23 mouse cellular contexts compared by ENCODE assay signal in genomic region chr4:156004109-156004508, GRCm38 (mm10). TPM values are rescaled to one million over a fixed set of nuclear protein-coding genes. Genes with fewer than 3 reads are reported as not detected.
DNase-seq lines count a peak whose midpoint lies in the region; ATAC-seq and TF ChIP-seq lines count a peak whose summit lies in the region.
"Had no signal": no experiment of that assay in that cellular context is flagged by ENCODE, and none has a peak within 500 bp of the region (broad histone marks: within the 10 kb centered on the region; RNA-seq: fewer than 3 reads in every experiment).

No protein-coding gene starts in this region.

- no peak for TF ChIP-seq CTCF in spleen, adult 2 months (IDR thresholded peaks at IDR 0.05; ENCODE audit: extremely low read depth, insufficient read depth, insufficient read length, insufficient replicate concordance)

- H3K27ac ChIP-seq in spleen, adult 2 months (ENCODE audit: insufficient read depth, low read length) = peak overlapping the region; percentile 38; the same call in 1 of the 2 replicates
- H3K27ac ChIP-seq: gastrocnemius, adult 2 months; hindbrain, embryonic 10.5 days; hindbrain, embryonic 13.5 days had no signal

- peak; percentile 86 for ATAC-seq in CD4-positive, CD25-positive, alpha-beta regulatory T cell, adult 4 months
- ATAC-seq: forebrain, embryonic 14.5 days; forebrain, postnatal 0 days; hindbrain, embryonic 16.5 days had no signal

- DNase-seq in spleen, adult 2 months (ENCODE audit: low read depth in 1 of 2, low spot score in 2 of 2) = peak in 1 of 2 experiments; percentile 31
- no peak for DNase-seq in spleen, adult 18-20 months
- DNase-seq in induced T-regulatory cell, adult 2 months (ENCODE audit: low read depth) = peak; percentile 82
- no peak for DNase-seq in kidney, adult 11 months
- no peak for DNase-seq in lung, adult 18-20 months
- no peak for DNase-seq in cerebellum, adult 9-11 months
- DNase-seq: adrenal gland, adult 2 months; adrenal gland, postnatal 14 days; cerebellum, adult 11 months; cerebellum, adult 2 months; cerebellum, postnatal 10 days; cerebellum, postnatal 36 days; embryo, embryonic 11 days; forebrain, postnatal 0 days; gastrocnemius, adult 2 months; gastrocnemius, postnatal 14 days; heart, adult 11 months; heart, postnatal 36 days had no signal

- no peak overlapping the region for H3K4me3 ChIP-seq in spleen, adult 2 months (ENCODE audit: extremely low read depth, insufficient read depth, insufficient read length)
- H3K4me3 ChIP-seq: gastrocnemius, adult 2 months; hindbrain, embryonic 10.5 days; hindbrain, embryonic 13.5 days had no signal

- no peaks in the 10 kb centered on the region for H3K27me3 ChIP-seq in spleen, adult 2 months (ENCODE audit: control insufficient read depth, insufficient read depth, low read length)
- H3K27me3 ChIP-seq: hindbrain, embryonic 13.5 days had no signal

- no peaks in the 10 kb centered on the region for H3K4me1 ChIP-seq in spleen, adult 2 months (ENCODE audit: control insufficient read depth, insufficient read depth, insufficient read length)
- H3K4me1 ChIP-seq: hindbrain, embryonic 10.5 days; hindbrain, embryonic 13.5 days had no signal

- peaks cover 63% of the 10 kb centered on the region for H3K36me3 ChIP-seq in spleen, adult 2 months (ENCODE audit: control insufficient read depth, insufficient read depth, low read length)

- 84% methylated on average over 3 of the region's 3 CpGs for WGBS in spleen, adult 2 months

- TF ChIP-seq POLR2A in spleen, adult 2 months (IDR thresholded peaks at IDR 0.05; ENCODE audit: low read depth, low read length) = no peak

RNA-seq across cellular contexts. Expression of gene Tnfrsf4, which starts 9.5 kb away (rescaled TPM):
- polyA plus RNA-seq in spleen, adult 2 months (2012; rRNA removed) = 20.7 and 34.3 TPM in 2 replicates
- 1,000 to 10,000 TPM; 1,065 to 1,393 TPM for polyA plus RNA-seq in CD4-positive, CD25-positive, alpha-beta regulatory T cell, adult 4 months (2017; shearing (Covaris generic))
- polyA plus RNA-seq: hindbrain, embryonic 16.5 days had no signal

RNA-seq across cellular contexts. Expression of gene Sdf4, which starts 11.4 kb away (rescaled TPM):
- polyA plus RNA-seq in spleen, adult 2 months (2012; rRNA removed) = 33.5 and 35.7 TPM in 2 replicates
- 100 to 1,000 TPM; 528 to 589 TPM for polyA plus RNA-seq in CD4-positive, CD25-positive, alpha-beta regulatory T cell, adult 4 months (2017; shearing (Covaris generic))

RNA-seq across cellular contexts. Expression of gene B3galt6, which starts 11.7 kb away (rescaled TPM):
- polyA plus RNA-seq in spleen, adult 2 months (2012; rRNA removed) = 4.9 and 7.6 TPM in 2 replicates
- 1 to 10 TPM in 1 of 2 experiments, under 1 TPM in 1; 0.92 to 1.3 TPM for polyA plus RNA-seq in CD4-positive, CD25-positive, alpha-beta regulatory T cell, adult 4 months (2017; shearing (Covaris generic))

RNA-seq across cellular contexts. Expression of gene Tnfrsf18, which starts 21.9 kb away (rescaled TPM):
- 29.9 and 38.2 TPM in 2 replicates for polyA plus RNA-seq in spleen, adult 2 months (2012; rRNA removed)
- 100 to 1,000 TPM; 745 to 823 TPM for polyA plus RNA-seq in CD4-positive, CD25-positive, alpha-beta regulatory T cell, adult 4 months (2017; shearing (Covaris generic))

RNA-seq across cellular contexts. Expression of gene C1qtnf12, which starts 42.0 kb away (rescaled TPM):
- polyA plus RNA-seq in spleen, adult 2 months (2012; rRNA removed) = 21.6 and 50.1 TPM in 2 replicates
- polyA plus RNA-seq in CD4-positive, CD25-positive, alpha-beta regulatory T cell, adult 4 months (2017; shearing (Covaris generic)) = 1 to 10 TPM; 7.6 TPM

Comparison
In these comparisons a context has a peak if more than half of its experiments do, and no peak if none do; other contexts are left out.
1. RNA of gene Tnfrsf4, which starts 9.5 kb away (polyA plus RNA-seq): 1,065 to 1,393 TPM in CD4-positive, CD25-positive, alpha-beta regulatory T cell, adult 4 months; 20.7 to 34.3 TPM in spleen, adult 2 months; every median in the first group is over 10 times any median in the second.
2. RNA of gene Sdf4, which starts 11.4 kb away (polyA plus RNA-seq): 528 to 589 TPM in CD4-positive, CD25-positive, alpha-beta regulatory T cell, adult 4 months; 33.5 to 35.7 TPM in spleen, adult 2 months; every median in the first group is over 10 times any median in the second.